Mouse (Mus musculus) heart, adult 2 months (tissue): ENCODE measurements around the gene Olfr559.

ENCODE experiments used
- CTCF ChIP-seq: fragments of 200-600 bp; IDR thresholded peaks from 2 replicates; pipeline ENCODE4 v1.8.1; 2022; ENCODE audit warnings: antibody characterized with exemption, mild to moderate bottlenecking, moderate library complexity
- EP300 ChIP-seq: fragments of 200-500 bp; IDR thresholded peaks from 2 replicates; pipeline ENCODE4 v1.6.1; 2011; ENCODE audit warnings: low read depth, low read length, control low read depth; ENCODE audit not compliant: insufficient read depth
- POLR2A ChIP-seq: fragments of 200-500 bp; IDR thresholded peaks from 2 replicates; pipeline ENCODE4 v1.6.1; 2011; ENCODE audit warnings: mild to moderate bottlenecking, low read depth, low read length, control low read depth; ENCODE audit not compliant: insufficient read depth

GRCm38 (mm10) chr7:102718970-102719369 lies 8.3 kb downstream of the Olfr559 start, which contains the start of gene Olfr33:
- TF ChIP-seq CTCF (no peak), POLR2A (no peak), EP300 (no peak)
